Mouse (Mus musculus) embryonic facial prominence, embryonic 15.5 days (tissue): Measurements from ENCODE around the gene Spsb4. TPM values are rescaled to one million over a fixed set of nuclear protein-coding genes. Genes with fewer than 3 reads are reported as not detected.

Source experiments
- ATAC-seq: fragments of 200-750 bp; cut with Nextera tagmentation; 2 replicates; pipeline ENCODE4 v1.8.0; 2017; ENCODE audit warnings: low read depth, moderate TSS enrichment; ENCODE audit not compliant: insufficient number of reproducible peaks, low FRiP score, low TSS enrichment
- H3K27ac ChIP-seq: fragments of 300-500 bp; sonication (generic); replicated peaks from 2 replicates; pipeline ENCODE4 v1.5.1; 2015; ENCODE audit warnings: mild to moderate bottlenecking, inconsistent platforms
- H3K27me3 ChIP-seq: fragments of 300-500 bp; sonication (generic); 2 replicates; pipeline ENCODE4 v1.6.1; 2015; ENCODE audit warnings: inconsistent platforms
- H3K36me3 ChIP-seq: fragments of 300-500 bp; sonication (generic); 2 replicates; pipeline ENCODE4 v1.6.1; 2015; ENCODE audit warnings: mild to moderate bottlenecking, inconsistent platforms
- H3K4me1 ChIP-seq: fragments of 300-500 bp; sonication (generic); 2 replicates; pipeline ENCODE4 v1.6.1; 2015; ENCODE audit warnings: inconsistent platforms
- H3K4me2 ChIP-seq: fragments of 300-500 bp; sonication (generic); replicated peaks from 2 replicates; pipeline ENCODE4 v1.6.1; 2015; ENCODE audit warnings: mild to moderate bottlenecking, inconsistent platforms
- H3K4me3 ChIP-seq: fragments of 300-500 bp; sonication (generic); replicated peaks from 2 replicates; pipeline ENCODE4 v1.5.1; 2015; ENCODE audit warnings: mild to moderate bottlenecking, inconsistent platforms
- H3K9ac ChIP-seq: fragments of 300-500 bp; sonication (generic); 2 replicates; pipeline ENCODE4 v1.6.1; 2015; ENCODE audit warnings: inconsistent platforms
- H3K9me3 ChIP-seq: fragments of 300-500 bp; sonication (generic); replicated peaks from 2 replicates; pipeline ENCODE4 v1.6.1; 2016; ENCODE audit warnings: inconsistent platforms
- WGBS: fragments of 180-500 bp; shearing (Covaris S2); methylation state at CpG from one replicate; pipeline ENCODE4 v1.1.7; 2015; 5-methylcytosine and 5-hydroxymethylcytosine counted together
- polyA plus RNA-seq: library from polyadenylated mRNA; unstranded; fragments of >200 nt; fragmentation: Nextera tagmentation; extraction: Ambion mirVana; gene quantifications from 2 replicates; pipeline ENCODE4 v1.2.1, GENCODE M21; 2015

Spsb4 gene
- polyA plus RNA-seq: 11.4 and 15.4 TPM in 2 replicates

- WGBS: 1% methylated on average over 44 of the region's 47 CpGs
- H3K4me1 ChIP-seq: peaks cover 32% of the 10 kb centered on the region
- no peaks in the 10 kb centered on the region for H3K36me3 ChIP-seq
- peak; percentile 92 for ATAC-seq
- peaks cover 23% of the 10 kb centered on the region for H3K27me3 ChIP-seq
- peak within 1 kb of the TSS; percentile 75 for H3K27ac ChIP-seq
- peak within 1 kb of the TSS; percentile 67 for H3K4me3 ChIP-seq
- peak within 1 kb of the TSS; percentile 100 for H3K4me2 ChIP-seq
- no peaks in the 10 kb centered on the region for H3K9me3 ChIP-seq
- peak within 1 kb of the TSS; percentile 50 for H3K9ac ChIP-seq
These were observed at the start of gene Spsb4 for GRCm38 (mm10) chr9:97018677-97019147. Gene Spsb4, minus strand, starts transcription at chr9:97018843.

- Histone ChIP-seq H3K4me2 (no peak overlapping the region), H3K4me1 (no peaks in the 10 kb centered on the region; the same call in 1 of the 2 replicates), H3K9me3 (no peaks in the 10 kb centered on the region), H3K36me3 (peaks cover 4% of the 10 kb centered on the region; the same call in 1 of the 2 replicates), H3K9ac (no peak overlapping the region), H3K27ac (no peak overlapping the region), H3K27me3 (no peaks in the 10 kb centered on the region), H3K4me3 (no peak overlapping the region)
- no peak for ATAC-seq
- 73% methylated on average over 6 of the region's 6 CpGs for WGBS
These were observed 49.1 kb upstream of the Spsb4 start for GRCm38 (mm10) chr9:97067761-97068160.

- Histone ChIP-seq H3K27me3 (no peaks in the 10 kb centered on the region), H3K4me1 (no peaks in the 10 kb centered on the region; the same call in 1 of the 2 replicates), H3K27ac (no peak overlapping the region), H3K4me3 (no peak overlapping the region), H3K36me3 (no peaks in the 10 kb centered on the region), H3K9ac (no peak overlapping the region), H3K4me2 (no peak overlapping the region), H3K9me3 (no peaks in the 10 kb centered on the region)
- WGBS: 68% methylated on average over 4 of the region's 4 CpGs
- no peak for ATAC-seq
These were observed 47.2 kb upstream of the Spsb4 start for GRCm38 (mm10) chr9:97065885-97066284.

GRCm38 (mm10) chr9:97065216-97065615 is 46.6 kb upstream of the Spsb4 start:
- no peaks in the 10 kb centered on the region for H3K36me3 ChIP-seq
- H3K4me1 ChIP-seq: no peaks in the 10 kb centered on the region; the same call in 1 of the 2 replicates
- 65% methylated on average over 5 of the region's 5 CpGs for WGBS
- no peak overlapping the region for H3K27ac ChIP-seq
- H3K9ac ChIP-seq: no peak overlapping the region
- H3K9me3 ChIP-seq: no peaks in the 10 kb centered on the region
- H3K27me3 ChIP-seq: no peaks in the 10 kb centered on the region
- no peak for ATAC-seq
- H3K4me3 ChIP-seq: no peak overlapping the region
- H3K4me2 ChIP-seq: no peak overlapping the region

- H3K9ac ChIP-seq: no peak overlapping the region
- H3K9me3 ChIP-seq: no peaks in the 10 kb centered on the region
- H3K36me3 ChIP-seq: no peaks in the 10 kb centered on the region
- ATAC-seq: no peak
- no peaks in the 10 kb centered on the region; the same call in 1 of the 2 replicates for H3K4me1 ChIP-seq
- no peaks in the 10 kb centered on the region for H3K27me3 ChIP-seq
- H3K4me2 ChIP-seq: no peak overlapping the region
- 81% methylated on average over 1 of the region's 1 CpGs for WGBS
- no peak overlapping the region for H3K27ac ChIP-seq
- no peak overlapping the region for H3K4me3 ChIP-seq
These were observed 45.5 kb upstream of the Spsb4 start for GRCm38 (mm10) chr9:97064161-97064560.

DNA sequence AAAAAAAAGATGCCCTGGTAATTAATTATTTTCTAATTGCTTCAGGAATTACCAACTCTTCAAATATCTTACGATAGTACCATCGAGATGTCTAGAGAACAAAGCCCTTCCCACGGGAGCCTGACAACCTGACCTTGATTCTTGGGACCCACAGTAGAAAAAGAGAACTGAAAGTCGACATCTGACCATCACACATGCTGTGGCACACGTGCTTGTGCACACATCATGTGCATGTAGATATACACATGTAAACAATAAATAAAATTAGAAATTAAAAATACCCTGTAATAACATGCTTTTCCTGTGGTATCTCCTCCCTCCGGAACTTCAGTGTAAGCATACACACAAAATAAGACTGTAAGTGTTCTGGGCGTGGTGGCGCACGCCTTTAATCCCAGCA is 43.1 kb upstream of the Spsb4 start:
- 91% methylated on average over 9 of the region's 9 CpGs for WGBS
- no peak overlapping the region for H3K4me3 ChIP-seq
- no peak overlapping the region for H3K4me2 ChIP-seq
- H3K4me1 ChIP-seq: peaks cover 3% of the 10 kb centered on the region; the same call in 1 of the 2 replicates
- no peaks in the 10 kb centered on the region for H3K27me3 ChIP-seq
- H3K9ac ChIP-seq: no peak overlapping the region
- H3K9me3 ChIP-seq: no peaks in the 10 kb centered on the region
- no peak for ATAC-seq
- H3K27ac ChIP-seq: no peak overlapping the region
- H3K36me3 ChIP-seq: no peaks in the 10 kb centered on the region

DNA sequence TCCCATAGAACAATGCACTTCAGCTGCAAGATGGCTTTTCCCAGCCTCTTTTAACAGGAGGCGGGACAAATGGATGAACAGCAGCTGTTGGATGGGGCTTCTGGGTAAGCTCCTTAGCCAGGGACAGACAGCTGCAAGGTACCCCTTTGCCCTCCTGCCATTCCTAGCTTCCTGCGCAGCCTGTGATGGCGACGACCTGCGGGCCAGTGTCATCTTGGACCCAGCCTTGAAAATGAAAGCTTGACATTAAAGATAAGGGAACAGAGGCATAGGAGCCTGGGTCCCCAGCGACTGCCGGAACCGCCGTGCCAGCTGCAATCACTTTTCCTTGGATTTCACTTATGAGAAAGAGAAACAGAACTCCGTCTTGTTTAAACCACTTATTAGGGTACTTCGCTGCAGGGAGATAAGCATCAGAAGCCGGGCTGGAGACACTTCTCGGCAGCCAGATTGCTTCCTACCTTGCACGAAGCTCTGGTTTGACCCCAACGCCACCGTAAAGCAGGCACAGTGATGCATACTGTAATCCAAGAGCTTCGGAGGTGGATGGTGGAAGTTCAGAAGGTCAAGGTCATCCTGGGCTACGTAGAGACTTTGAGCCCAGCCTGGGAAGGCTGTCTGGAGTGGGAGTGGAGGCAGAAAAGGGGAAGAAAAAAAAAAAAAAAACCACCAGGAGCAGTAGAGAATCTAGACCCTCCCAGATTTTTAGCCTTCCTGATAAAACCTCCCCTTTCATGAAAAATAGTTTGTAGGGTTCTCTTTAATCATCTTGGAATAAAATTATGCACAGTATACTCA is 38.1 kb upstream of the Spsb4 start:
- no peak for ATAC-seq
- WGBS: 20% methylated on average over 18 of the region's 18 CpGs
- H3K9ac ChIP-seq: no peak overlapping the region

GRCm38 (mm10) chr9:97055906-97056305 is 37.3 kb upstream of the Spsb4 start:
- Histone ChIP-seq H3K9ac (no peak overlapping the region), H3K27ac (no peak overlapping the region), H3K27me3 (no peaks in the 10 kb centered on the region), H3K9me3 (no peaks in the 10 kb centered on the region), H3K36me3 (no peaks in the 10 kb centered on the region), H3K4me1 (peaks cover 15% of the 10 kb centered on the region; the same call in 1 of the 2 replicates), H3K4me2 (no peak overlapping the region), H3K4me3 (no peak overlapping the region)
- WGBS: 56% methylated on average over 14 of the region's 14 CpGs
- ATAC-seq: no peak

More for the DNA sequence above, 38.1 kb upstream of the Spsb4 start:
- Histone ChIP-seq H3K27ac (no peak overlapping the region), H3K36me3 (no peaks in the 10 kb centered on the region), H3K27me3 (no peaks in the 10 kb centered on the region), H3K4me1 (peaks cover 10% of the 10 kb centered on the region; the same call in 1 of the 2 replicates), H3K4me2 (peak overlapping the region; percentile 48), H3K9me3 (no peaks in the 10 kb centered on the region), H3K4me3 (peak overlapping the region; percentile 31)

GRCm38 (mm10) chr9:97051176-97051575 is 32.5 kb upstream of the Spsb4 start:
- no peak overlapping the region for H3K9ac ChIP-seq
- peak; percentile 71; the same call in 1 of the 2 replicates for ATAC-seq
- H3K4me2 ChIP-seq: no peak overlapping the region

GRCm38 (mm10) chr9:97046240-97046639 is 27.6 kb upstream of the Spsb4 start:
- Histone ChIP-seq H3K27ac (no peak overlapping the region), H3K4me1 (0 out of 2 replicates have a peak, but pooled peaks cover 3% of the 10 kb centered on the region), H3K4me3 (no peak overlapping the region), H3K27me3 (no peaks in the 10 kb centered on the region), H3K4me2 (no peak overlapping the region), H3K9me3 (no peaks in the 10 kb centered on the region), H3K9ac (no peak overlapping the region), H3K36me3 (no peaks in the 10 kb centered on the region)
- WGBS: 73% methylated on average over 4 of the region's 4 CpGs
- ATAC-seq: no peak

More at GRCm38 (mm10) chr9:97051176-97051575, 32.5 kb upstream of the Spsb4 start:
- peaks cover 10% of the 10 kb centered on the region; the same call in 1 of the 2 replicates for H3K4me1 ChIP-seq
- no peaks in the 10 kb centered on the region for H3K36me3 ChIP-seq
- no peak overlapping the region for H3K4me3 ChIP-seq
- H3K9me3 ChIP-seq: no peaks in the 10 kb centered on the region
- H3K27ac ChIP-seq: no peak overlapping the region
- no peaks in the 10 kb centered on the region for H3K27me3 ChIP-seq
- 35% methylated on average over 8 of the region's 8 CpGs for WGBS

DNA sequence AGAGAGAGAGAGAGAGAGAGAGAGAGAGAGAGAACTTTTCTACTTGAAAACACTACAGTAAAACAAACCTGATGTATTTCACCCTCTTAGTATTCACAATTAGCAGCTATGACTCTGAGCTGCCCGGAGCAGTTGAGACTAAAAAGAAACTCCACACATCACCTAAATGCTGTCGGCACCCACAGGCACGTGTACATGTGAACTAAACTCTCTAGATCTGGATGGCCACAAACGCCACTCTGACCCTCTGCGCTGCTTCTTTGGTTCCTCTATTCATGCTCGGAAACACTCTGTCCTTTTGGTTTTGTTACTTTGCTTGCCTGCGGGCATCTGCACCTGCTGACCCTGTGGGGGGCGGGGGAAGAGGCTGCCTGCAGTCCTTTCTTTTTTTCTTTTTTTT is 23.0 kb upstream of the Spsb4 start:
- H3K36me3 ChIP-seq: no peaks in the 10 kb centered on the region
- no peak overlapping the region for H3K4me2 ChIP-seq
- H3K9ac ChIP-seq: no peak overlapping the region
- WGBS: 72% methylated on average over 8 of the region's 8 CpGs
- ATAC-seq: no peak
- no peak overlapping the region for H3K27ac ChIP-seq
- no peaks in the 10 kb centered on the region for H3K9me3 ChIP-seq
- H3K27me3 ChIP-seq: no peaks in the 10 kb centered on the region
- no peaks in the 10 kb centered on the region for H3K4me1 ChIP-seq
- no peak overlapping the region for H3K4me3 ChIP-seq
